Mouse (Mus musculus) forebrain, embryonic 10.5 days (tissue): ENCODE measurements around the gene Krtap19-1. TPM values are rescaled to one million over a fixed set of nuclear protein-coding genes. Genes with fewer than 3 reads are reported as not detected.

Experiments
- DNase-seq: peaks from one replicate; pipeline ENCODE4 v3.0.0-alpha.2; 2017; ENCODE audit warnings: low spot score; ENCODE audit errors: extremely low spot score
- H3K27ac ChIP-seq: fragments of 300-500 bp; sonication (generic); 2 replicates; pipeline ENCODE4 v1.5.1; 2016; ENCODE audit warnings: mild to moderate bottlenecking
- H3K27me3 ChIP-seq: fragments of 300-500 bp; sonication (generic); 2 replicates; pipeline ENCODE4 v1.6.1; 2016; ENCODE audit warnings: mild to moderate bottlenecking; ENCODE audit not compliant: poor library complexity, severe bottlenecking
- H3K36me3 ChIP-seq: fragments of 300-500 bp; sonication (generic); replicated peaks from 2 replicates; pipeline ENCODE4 v1.6.1; 2016; ENCODE audit warnings: mild to moderate bottlenecking, moderate library complexity
- H3K4me1 ChIP-seq: fragments of 300-500 bp; sonication (generic); 2 replicates; pipeline ENCODE4 v1.6.1; 2016
- H3K4me3 ChIP-seq: fragments of 300-500 bp; sonication (generic); 2 replicates; pipeline ENCODE4 v1.5.1; 2016; ENCODE audit warnings: mild to moderate bottlenecking, moderate library complexity
- H3K9me3 ChIP-seq: fragments of 300-500 bp; sonication (generic); 2 replicates; pipeline ENCODE4 v1.6.1; 2016; ENCODE audit warnings: mild to moderate bottlenecking, moderate library complexity
- WGBS: fragments of 180-500 bp; shearing (Covaris S2); methylation state at CpG from one replicate; pipeline ENCODE4 v1.1.7; 2016; 5-methylcytosine and 5-hydroxymethylcytosine counted together
- polyA plus RNA-seq: library from polyadenylated mRNA; unstranded; fragments of >200 nt; fragmentation: Nextera tagmentation; extraction: Ambion mirVana; gene quantifications from 2 replicates; pipeline ENCODE4 v1.2.1, GENCODE M21; 2016

Krtap19-1 gene
- polyA plus RNA-seq, 1 experiment from 2014 or later = not detected

DNA sequence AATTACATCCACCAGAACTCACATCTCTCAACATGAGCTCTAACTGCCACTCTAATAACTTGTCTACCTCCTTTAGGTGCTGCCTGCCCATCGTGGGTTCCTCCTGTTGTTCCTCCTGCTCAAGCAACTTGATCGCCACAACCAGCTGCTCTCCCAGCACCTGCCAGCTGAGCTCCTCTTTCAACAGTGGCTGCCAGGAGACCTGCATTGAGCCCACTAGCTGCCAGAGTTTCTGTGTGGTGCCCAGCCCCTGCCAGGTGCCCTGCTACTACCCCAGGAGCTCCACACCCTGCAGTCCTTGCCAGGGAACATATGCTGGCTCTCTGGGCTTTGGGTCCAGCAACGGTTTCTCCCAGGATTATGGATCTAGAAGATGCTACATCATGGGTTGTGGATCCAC lies 49.1 kb downstream of the Krtap19-1 start, which contains the start of gene Krtap15:
Gene Krtap15, plus strand, starts transcription at position 150 of the 400 bp plus-strand sequence.
- Histone ChIP-seq H3K27ac (no peak within 1 kb of the TSS), H3K4me3 (no peak within 1 kb of the TSS), H3K4me1 (no peaks in the 10 kb centered on the region), H3K9me3 (no peaks in the 10 kb centered on the region), H3K27me3 (no peaks in the 10 kb centered on the region), H3K36me3 (no peaks in the 10 kb centered on the region)
- DNase-seq = no peak
- WGBS = 88% methylated on average over 3 of the region's 3 CpGs

Other genes starting within 250 kb of the Krtap19-1 start
- not detected in 2 replicates for gene 2310079G19Rik, start 241.7 kb downstream of the Krtap19-1 start, polyA plus RNA-seq
- gene Krtap26-1, start 221.6 kb downstream of the Krtap19-1 start, polyA plus RNA-seq = not detected in 2 replicates
- gene Krtap27-1, start 197.7 kb downstream of the Krtap19-1 start, polyA plus RNA-seq = not detected in 2 replicates
- gene 2310061N02Rik, start 161.4 kb downstream of the Krtap19-1 start, polyA plus RNA-seq = not detected in 2 replicates
- not detected in 2 replicates for gene Krtap13-1, start 140.5 kb downstream of the Krtap19-1 start, polyA plus RNA-seq
- not detected in 2 replicates for gene Krtap13, start 117.8 kb downstream of the Krtap19-1 start, polyA plus RNA-seq
- gene 2310034C09Rik, start 110.6 kb downstream of the Krtap19-1 start, polyA plus RNA-seq = not detected in 2 replicates
- not detected in 2 replicates for gene 2310057N15Rik, start 95.2 kb downstream of the Krtap19-1 start, polyA plus RNA-seq
- not detected in 2 replicates for gene Gm5965, start 91.5 kb downstream of the Krtap19-1 start, polyA plus RNA-seq
- not detected in 2 replicates for gene Gm20741, start 57.2 kb downstream of the Krtap19-1 start, polyA plus RNA-seq
- not detected in 2 replicates for gene Krtap15, start 49.2 kb downstream of the Krtap19-1 start, polyA plus RNA-seq
- not detected in 2 replicates for gene Krtap14, start 43.3 kb downstream of the Krtap19-1 start, polyA plus RNA-seq
- gene Krtap19-2, start 4.9 kb upstream of the Krtap19-1 start, polyA plus RNA-seq = not detected in 2 replicates
- gene Krtap19-3, start 8.6 kb upstream of the Krtap19-1 start, polyA plus RNA-seq = not detected in 2 replicates
- gene Krtap19-4, start 15.7 kb upstream of the Krtap19-1 start, polyA plus RNA-seq = not detected in 2 replicates
- not detected in 2 replicates for gene Krtap19-5, start 27.0 kb upstream of the Krtap19-1 start, polyA plus RNA-seq
- gene Krtap19-9b, start 62.9 kb upstream of the Krtap19-1 start, polyA plus RNA-seq = not detected in 2 replicates
- gene Krtap16-3, start 93.5 kb upstream of the Krtap19-1 start, polyA plus RNA-seq = not detected in 2 replicates
- gene Krtap22-2, start 141.3 kb upstream of the Krtap19-1 start, polyA plus RNA-seq = not detected in 2 replicates
- not detected in 2 replicates for gene Gm10229, start 145.9 kb upstream of the Krtap19-1 start, polyA plus RNA-seq
- not detected in 2 replicates for gene Krtap6-1, start 162.3 kb upstream of the Krtap19-1 start, polyA plus RNA-seq
- not detected in 2 replicates for gene Gm10228, start 172.1 kb upstream of the Krtap19-1 start, polyA plus RNA-seq
- not detected in 2 replicates for gene Krtap6-5, start 178.5 kb upstream of the Krtap19-1 start, polyA plus RNA-seq
- gene 1110025L11Rik, start 194.6 kb upstream of the Krtap19-1 start, polyA plus RNA-seq = not detected in 2 replicates
- not detected in 2 replicates for gene Krtap6-3, start 214.6 kb upstream of the Krtap19-1 start, polyA plus RNA-seq